Mouse (Mus musculus): ENCODE results near the gene Dtx3. TPM values are rescaled to one million over a fixed set of nuclear protein-coding genes. Genes with fewer than 3 reads are reported as not detected.
A peak's percentile ranks its signal among the peaks of the same experiment; 100 is the strongest.

The Dtx3 gene
- polyA plus RNA-seq, 1 experiment = 101 TPM

DNA sequence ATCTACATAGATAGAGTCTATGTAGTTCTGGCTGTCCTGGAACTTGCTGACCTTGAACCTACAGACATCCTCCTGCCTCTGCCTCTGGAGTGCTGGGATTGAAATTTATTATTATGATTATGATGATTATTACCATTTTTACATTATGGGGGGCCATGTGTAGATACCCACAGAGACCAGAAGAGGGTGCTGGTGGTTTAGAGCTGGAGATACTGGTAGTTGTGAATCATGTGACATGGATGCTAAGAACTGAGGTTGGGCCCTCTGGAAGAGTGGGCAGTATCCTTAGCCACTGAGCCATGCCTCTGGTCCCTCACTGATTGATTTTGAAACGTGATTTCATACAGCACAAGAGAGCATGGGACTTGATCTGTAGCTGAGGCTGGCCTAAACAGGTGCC lies 9.1 kb downstream of the Dtx3 start:
- no peak for DNase-seq
- 0 out of 2 replicates have a peak, but pooled peaks have one; percentile 5 for TF ChIP-seq CTCF (conservative IDR thresholded peaks at IDR 0.05; ENCODE audit: insufficient read depth, insufficient read length, low read depth, low read length)
- no peak for TF ChIP-seq POLR2A (IDR thresholded peaks at IDR 0.05; ENCODE audit: low read depth, low read length)
- H3K4me3 ChIP-seq (ENCODE audit: insufficient read depth, low read depth, low read length) = no peak overlapping the region
- no peaks in the 10 kb centered on the region for H3K27me3 ChIP-seq (replicated peaks; ENCODE audit: control insufficient read depth, insufficient read depth, low read length)
- H3K36me3 ChIP-seq (ENCODE audit: control insufficient read depth, insufficient read depth, low read length) = no peaks in the 10 kb centered on the region
- WGBS = 100% methylated on average over 1 of the region's 1 CpGs
- H3K4me1 ChIP-seq (ENCODE audit: control insufficient read depth, insufficient read depth, low read length) = no peaks in the 10 kb centered on the region
- H3K27ac ChIP-seq (ENCODE audit: insufficient read depth, low read depth, low read length) = no peak overlapping the region

DNA sequence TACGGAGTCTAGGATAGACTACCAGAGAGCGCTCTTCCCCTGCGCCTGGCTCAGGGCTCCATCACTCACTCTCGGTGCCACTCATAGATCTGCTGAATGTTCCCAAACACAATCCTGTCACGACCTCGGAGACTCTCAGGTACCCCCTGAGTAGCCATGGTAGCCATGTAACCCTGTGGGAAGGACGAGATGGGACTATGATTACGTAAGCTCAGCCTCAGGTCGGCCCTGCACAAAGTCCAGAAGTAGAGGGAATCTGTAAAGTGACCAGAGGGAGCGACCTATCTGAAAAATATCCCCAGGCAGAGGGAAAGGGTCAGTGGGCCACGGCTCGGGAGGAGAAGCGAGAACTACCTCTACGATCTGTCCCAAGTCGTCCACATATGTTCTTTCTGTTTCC lies 10.0 kb downstream of the Dtx3 start:
- WGBS = 76% methylated on average over 15 of the region's 15 CpGs
- Histone ChIP-seq H3K4me3 (ENCODE audit: insufficient read depth, low read depth, low read length) (no peak overlapping the region), H3K27ac (ENCODE audit: insufficient read depth, low read depth, low read length) (no peak overlapping the region), H3K27me3 (replicated peaks; ENCODE audit: control insufficient read depth, insufficient read depth, low read length) (no peaks in the 10 kb centered on the region), H3K36me3 (ENCODE audit: control insufficient read depth, insufficient read depth, low read length) (no peaks in the 10 kb centered on the region), H3K4me1 (ENCODE audit: control insufficient read depth, insufficient read depth, low read length) (no peaks in the 10 kb centered on the region)
- DNase-seq = peak; percentile 59
- TF ChIP-seq POLR2A (IDR thresholded peaks at IDR 0.05; ENCODE audit: low read depth, low read length) = no peak
- no peak for TF ChIP-seq CTCF (conservative IDR thresholded peaks at IDR 0.05; ENCODE audit: insufficient read depth, insufficient read length, low read depth, low read length)

DNA sequence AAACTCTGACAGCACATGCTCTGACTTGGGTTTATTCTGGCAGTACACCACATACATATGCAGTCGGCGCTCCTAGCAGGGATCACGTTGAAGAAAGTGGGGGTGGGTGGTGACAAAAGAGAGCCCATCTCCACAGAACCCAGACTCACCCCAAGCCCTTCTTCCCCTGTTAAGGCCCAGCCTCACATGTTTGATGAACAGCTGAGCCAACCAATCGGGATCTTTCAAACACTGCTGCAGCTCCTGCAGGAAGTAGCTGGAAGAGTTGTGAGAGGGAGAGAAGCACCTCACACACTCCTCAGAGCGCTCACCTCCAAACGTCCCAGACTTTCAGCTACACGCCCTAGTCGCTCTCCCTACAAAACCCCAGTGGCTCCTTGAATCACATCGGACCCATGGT lies 10.4 kb downstream of the Dtx3 start:
- Histone ChIP-seq H3K27ac (ENCODE audit: insufficient read depth, low read depth, low read length) (no peak overlapping the region), H3K36me3 (ENCODE audit: control insufficient read depth, insufficient read depth, low read length) (no peaks in the 10 kb centered on the region), H3K27me3 (replicated peaks; ENCODE audit: control insufficient read depth, insufficient read depth, low read length) (no peaks in the 10 kb centered on the region), H3K4me3 (ENCODE audit: insufficient read depth, low read depth, low read length) (no peak overlapping the region), H3K4me1 (ENCODE audit: control insufficient read depth, insufficient read depth, low read length) (no peaks in the 10 kb centered on the region)
- DNase-seq = no peak
- TF ChIP-seq POLR2A (IDR thresholded peaks at IDR 0.05; ENCODE audit: low read depth, low read length) = no peak
- no peak for TF ChIP-seq CTCF (conservative IDR thresholded peaks at IDR 0.05; ENCODE audit: insufficient read depth, insufficient read length, low read depth, low read length)
- 77% methylated on average over 9 of the region's 9 CpGs for WGBS

DNA sequence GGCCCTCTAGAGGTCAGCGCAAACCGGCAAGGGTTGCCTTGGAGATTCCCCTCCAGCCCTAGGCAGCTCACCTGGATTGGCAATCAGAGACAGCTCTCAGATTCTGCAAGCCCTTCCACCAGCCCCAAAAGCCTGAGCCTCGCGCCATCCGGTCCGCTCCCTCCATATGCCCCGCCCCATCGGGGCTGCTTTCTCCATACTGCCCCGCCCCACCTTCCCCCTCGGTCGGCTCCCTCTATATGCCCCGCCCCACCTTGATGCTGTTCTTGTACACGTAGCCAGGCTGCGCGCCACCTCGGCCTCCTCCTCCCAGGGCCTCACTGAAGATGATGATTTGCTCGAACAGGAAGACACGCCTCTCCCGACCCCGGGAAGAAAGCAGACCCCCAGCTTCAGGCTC lies 11.8 kb downstream of the Dtx3 start:
- Histone ChIP-seq H3K4me3 (ENCODE audit: insufficient read depth, low read depth, low read length) (no peak overlapping the region), H3K27me3 (replicated peaks; ENCODE audit: control insufficient read depth, insufficient read depth, low read length) (no peaks in the 10 kb centered on the region), H3K27ac (ENCODE audit: insufficient read depth, low read depth, low read length) (no peak overlapping the region), H3K4me1 (ENCODE audit: control insufficient read depth, insufficient read depth, low read length) (peaks cover 1% of the 10 kb centered on the region; the same call in 1 of the 2 replicates), H3K36me3 (ENCODE audit: control insufficient read depth, insufficient read depth, low read length) (no peaks in the 10 kb centered on the region)
- TF ChIP-seq CTCF (conservative IDR thresholded peaks at IDR 0.05; ENCODE audit: insufficient read depth, insufficient read length, low read depth, low read length) (no peak), POLR2A (IDR thresholded peaks at IDR 0.05; ENCODE audit: low read depth, low read length) (no peak)
- WGBS = 28% methylated on average over 20 of the region's 20 CpGs
- no peak for DNase-seq

DNA sequence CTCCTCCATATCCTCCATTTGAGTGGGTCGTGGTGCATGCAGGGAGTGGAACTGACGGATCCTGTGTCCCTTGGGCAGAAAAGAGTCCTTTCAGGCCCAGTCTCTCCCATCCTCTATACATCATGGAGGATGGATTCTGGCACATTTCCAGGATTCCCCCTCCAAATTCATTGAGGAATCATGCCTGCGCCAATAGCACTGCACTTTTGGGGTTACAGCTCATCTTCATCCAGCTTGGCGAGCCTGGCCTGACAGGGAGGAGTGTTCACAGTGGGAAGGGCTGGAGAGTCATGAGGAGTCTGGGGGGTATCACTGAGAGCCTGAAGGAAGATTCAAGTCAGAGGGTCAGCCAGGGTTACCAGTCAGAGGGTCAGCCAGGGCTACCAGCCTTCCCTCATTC lies 12.9 kb downstream of the Dtx3 start:
- no peaks in the 10 kb centered on the region for H3K36me3 ChIP-seq (ENCODE audit: control insufficient read depth, insufficient read depth, low read length)
- no peak overlapping the region for H3K4me3 ChIP-seq (ENCODE audit: insufficient read depth, low read depth, low read length)
- no peak for TF ChIP-seq CTCF (conservative IDR thresholded peaks at IDR 0.05; ENCODE audit: insufficient read depth, insufficient read length, low read depth, low read length)
- TF ChIP-seq POLR2A (IDR thresholded peaks at IDR 0.05; ENCODE audit: low read depth, low read length) = no peak
- no peaks in the 10 kb centered on the region for H3K27me3 ChIP-seq (replicated peaks; ENCODE audit: control insufficient read depth, insufficient read depth, low read length)
- DNase-seq = no peak
- H3K27ac ChIP-seq (ENCODE audit: insufficient read depth, low read depth, low read length) = no peak overlapping the region
- H3K4me1 ChIP-seq (ENCODE audit: control insufficient read depth, insufficient read depth, low read length) = peaks cover 4% of the 10 kb centered on the region; the same call in 1 of the 2 replicates
- WGBS = 89% methylated on average over 4 of the region's 4 CpGs

DNA sequence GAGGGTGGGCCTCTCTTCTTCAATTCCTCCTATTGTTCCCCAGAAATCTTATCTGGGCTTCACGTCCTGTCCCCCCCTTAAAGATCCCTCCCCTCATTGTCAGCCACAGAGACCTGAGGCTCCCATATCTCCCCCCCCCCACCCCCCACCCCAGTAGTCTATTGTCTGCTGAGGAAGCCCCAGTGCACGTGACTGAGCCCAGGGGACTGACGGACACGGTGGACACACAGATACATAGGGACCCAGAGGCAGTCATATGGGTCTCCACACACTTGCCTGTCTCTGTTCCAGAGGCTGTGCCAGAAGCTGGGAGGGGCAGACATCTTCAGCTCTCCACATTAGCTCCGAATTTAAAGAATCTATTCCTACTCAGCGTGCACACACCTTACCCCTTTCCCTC lies 14.0 kb downstream of the Dtx3 start:
- Histone ChIP-seq H3K27ac (ENCODE audit: insufficient read depth, low read depth, low read length) (no peak overlapping the region), H3K4me3 (ENCODE audit: insufficient read depth, low read depth, low read length) (no peak overlapping the region), H3K27me3 (replicated peaks; ENCODE audit: control insufficient read depth, insufficient read depth, low read length) (no peaks in the 10 kb centered on the region), H3K4me1 (ENCODE audit: control insufficient read depth, insufficient read depth, low read length) (peaks cover 4% of the 10 kb centered on the region; the same call in 1 of the 2 replicates), H3K36me3 (ENCODE audit: control insufficient read depth, insufficient read depth, low read length) (no peaks in the 10 kb centered on the region)
- no peak for DNase-seq
- 78% methylated on average over 6 of the region's 6 CpGs for WGBS
- TF ChIP-seq POLR2A (IDR thresholded peaks at IDR 0.05; ENCODE audit: low read depth, low read length) (no peak), CTCF (conservative IDR thresholded peaks at IDR 0.05; ENCODE audit: insufficient read depth, insufficient read length, low read depth, low read length) (no peak)

DNA sequence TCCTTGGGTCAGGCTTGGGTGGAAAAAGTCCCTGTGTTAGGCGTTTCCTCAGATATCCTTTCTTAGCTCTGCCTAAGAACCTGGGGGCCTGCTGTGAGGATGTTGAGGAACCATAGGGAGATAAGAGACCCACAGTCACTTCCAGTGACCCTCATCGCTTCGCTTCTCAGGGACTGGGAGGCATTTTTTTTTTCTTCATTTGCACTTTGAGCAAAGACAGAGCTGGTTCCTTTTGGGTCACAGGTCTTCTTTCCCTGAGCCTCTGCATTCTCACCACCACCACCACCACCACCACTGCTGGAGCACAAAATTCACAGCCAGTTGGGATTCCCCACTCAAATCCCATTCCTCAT lies 14.9 kb downstream of the Dtx3 start:
- no peak overlapping the region for H3K4me3 ChIP-seq (ENCODE audit: insufficient read depth, low read depth, low read length)

More for the DNA sequence above, 14.9 kb downstream of the Dtx3 start:
- 69% methylated on average over 3 of the region's 3 CpGs for WGBS
- TF ChIP-seq POLR2A (IDR thresholded peaks at IDR 0.05; ENCODE audit: low read depth, low read length) (no peak), CTCF (conservative IDR thresholded peaks at IDR 0.05; ENCODE audit: insufficient read depth, insufficient read length, low read depth, low read length) (no peak)
- H3K27ac ChIP-seq (ENCODE audit: insufficient read depth, low read depth, low read length) = no peak overlapping the region
- H3K27me3 ChIP-seq (replicated peaks; ENCODE audit: control insufficient read depth, insufficient read depth, low read length) = no peaks in the 10 kb centered on the region
- H3K36me3 ChIP-seq (ENCODE audit: control insufficient read depth, insufficient read depth, low read length) = no peaks in the 10 kb centered on the region
- peaks cover 4% of the 10 kb centered on the region; the same call in 1 of the 2 replicates for H3K4me1 ChIP-seq (ENCODE audit: control insufficient read depth, insufficient read depth, low read length)
- DNase-seq = no peak

Data from kidney, adult 2 months (tissue).